Mouse (Mus musculus) liver, embryonic 11.5 days (tissue): ENCODE measurements around the gene Commd7. TPM values are rescaled to one million over a fixed set of nuclear protein-coding genes. Genes with fewer than 3 reads are reported as not detected.

ENCODE experiments used
- ATAC-seq: fragments of 200-750 bp; cut with Nextera tagmentation; replicated peaks from 2 replicates; pipeline ENCODE4 v1.8.0; 2017; ENCODE audit warnings: moderate number of reproducible peaks, mild to moderate bottlenecking, moderate TSS enrichment, moderate library complexity; ENCODE audit not compliant: low FRiP score
- DNase-seq: peaks from one replicate; pipeline ENCODE4 v3.0.0-alpha.2; 2017; ENCODE audit warnings: low spot score
- H3K27ac ChIP-seq: fragments of 300-500 bp; sonication (generic); 2 replicates; pipeline ENCODE4 v1.5.1; 2014; ENCODE audit warnings: mild to moderate bottlenecking, low read depth, low read length, control low read depth
- H3K27me3 ChIP-seq: fragments of 300-500 bp; sonication (generic); replicated peaks from 2 replicates; pipeline ENCODE4 v1.6.1; 2014; ENCODE audit warnings: low read length, mixed read lengths; ENCODE audit not compliant: control insufficient read depth, insufficient read depth
- H3K36me3 ChIP-seq: fragments of 300-500 bp; sonication (generic); 2 replicates; pipeline ENCODE4 v1.6.1; 2014; ENCODE audit warnings: mild to moderate bottlenecking, low read length, moderate library complexity, mixed read lengths; ENCODE audit not compliant: control insufficient read depth, insufficient read depth
- H3K4me1 ChIP-seq: fragments of 300-500 bp; sonication (generic); replicated peaks from 2 replicates; pipeline ENCODE4 v1.6.1; 2014; ENCODE audit warnings: low read length, mixed read lengths; ENCODE audit not compliant: control insufficient read depth, insufficient read depth
- H3K4me2 ChIP-seq: fragments of 300-500 bp; sonication (generic); 2 replicates; pipeline ENCODE4 v1.6.1; 2014; ENCODE audit warnings: mild to moderate bottlenecking, control low read depth, moderate library complexity
- H3K4me3 ChIP-seq: fragments of 300-500 bp; sonication (generic); 2 replicates; pipeline ENCODE4 v1.5.1; 2014; ENCODE audit warnings: low read depth, low read length, control low read depth
- H3K9ac ChIP-seq: fragments of 300-500 bp; sonication (generic); 2 replicates; pipeline ENCODE4 v1.6.1; 2014; ENCODE audit warnings: low read depth, low read length, control low read depth
- H3K9me3 ChIP-seq: fragments of 300-500 bp; sonication (generic); 2 replicates; pipeline ENCODE4 v1.6.1; 2016; ENCODE audit warnings: low read length, inconsistent platforms, mixed read lengths; ENCODE audit not compliant: control insufficient read depth
- WGBS: fragments of 180-500 bp; shearing (Covaris S2); extraction: QIAGEN DNeasy Blood & Tissue Kit; methylation state at CpG from one replicate; pipeline ENCODE4 v1.1.7; 2014; 5-methylcytosine and 5-hydroxymethylcytosine counted together
- polyA plus RNA-seq: library from polyadenylated mRNA; unstranded; fragments of >200 nt; fragmentation: Nextera tagmentation; extraction: Ambion mirVana; gene quantifications from 2 replicates; pipeline ENCODE4 v1.2.1, GENCODE M21; 2014

Commd7 gene
- polyA plus RNA-seq, 1 experiment from 2014 or later: 65.1 TPM

DNA sequence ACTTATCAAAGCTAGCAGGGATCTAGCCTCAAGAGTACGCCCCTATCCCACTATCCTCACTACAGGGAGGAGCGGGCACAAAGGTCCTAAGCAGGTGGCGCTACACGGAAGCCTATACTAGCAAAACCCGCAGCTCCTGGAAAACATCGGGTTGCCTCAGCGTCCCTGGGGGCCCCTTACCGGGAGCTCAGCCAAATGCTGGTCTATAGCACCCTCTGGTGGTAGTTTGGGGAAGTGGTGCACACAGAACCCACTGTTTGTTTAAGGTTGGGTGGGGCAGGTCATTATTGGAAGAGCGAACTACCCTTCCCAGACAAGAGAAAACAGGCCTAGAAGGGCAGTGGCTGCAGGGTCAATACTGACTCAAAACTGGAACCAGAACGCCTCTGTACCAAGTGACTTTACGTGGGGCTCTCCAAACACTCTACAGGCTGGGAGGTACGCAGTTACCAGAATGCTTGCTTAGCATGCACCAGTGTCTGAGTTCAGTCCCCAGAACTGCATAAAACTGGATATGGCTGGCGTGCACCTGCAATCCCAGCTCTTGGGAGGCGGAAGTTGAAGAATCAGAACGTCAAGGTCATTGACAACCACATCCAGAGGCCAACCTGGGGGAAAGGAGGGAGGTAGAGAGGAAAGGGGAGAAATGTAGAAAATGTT is 45.9 kb downstream of the Commd7 start:
- Histone ChIP-seq H3K9ac (peak overlapping the region; percentile 6; the same call in 1 of the 2 replicates), H3K9me3 (no peaks in the 10 kb centered on the region), H3K27ac (no peak overlapping the region), H3K4me3 (no peak overlapping the region), H3K4me2 (peak overlapping the region; percentile 54), H3K27me3 (no peaks in the 10 kb centered on the region), H3K36me3 (no peaks in the 10 kb centered on the region), H3K4me1 (peaks cover 38% of the 10 kb centered on the region)
- 12% methylated on average over 15 of the region's 15 CpGs for WGBS
- DNase-seq (peak; percentile 85), ATAC-seq (peak; percentile 48)

DNA sequence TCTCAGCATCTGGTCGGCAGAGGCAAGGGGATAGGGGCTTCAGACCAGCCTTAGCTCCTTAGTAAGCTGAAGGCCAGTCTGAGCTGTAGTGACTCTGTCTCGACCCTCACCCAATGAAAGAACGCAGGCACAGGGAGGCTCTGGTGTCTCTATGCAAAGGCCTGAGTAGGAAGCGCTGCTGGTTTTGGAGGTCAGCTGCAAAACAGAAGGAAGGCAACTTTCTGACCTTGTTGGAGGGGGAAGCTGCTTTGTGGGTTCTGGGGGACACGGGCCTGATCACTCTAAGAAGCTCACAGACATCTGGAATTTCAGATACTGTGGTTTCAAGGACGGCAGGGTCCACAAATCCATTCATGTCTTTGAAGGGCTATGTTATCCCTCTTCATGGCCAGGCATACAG is 46.6 kb downstream of the Commd7 start:
- H3K4me2 ChIP-seq: peak overlapping the region; percentile 54
- no peak for DNase-seq
- H3K36me3 ChIP-seq: no peaks in the 10 kb centered on the region
- H3K9ac ChIP-seq: peak overlapping the region; percentile 6; the same call in 1 of the 2 replicates
- peaks cover 43% of the 10 kb centered on the region for H3K4me1 ChIP-seq
- no peak overlapping the region for H3K4me3 ChIP-seq
- no peak overlapping the region for H3K27ac ChIP-seq
- WGBS: 50% methylated on average over 6 of the region's 6 CpGs
- no peaks in the 10 kb centered on the region for H3K9me3 ChIP-seq
- ATAC-seq: no peak
- H3K27me3 ChIP-seq: no peaks in the 10 kb centered on the region

GRCm38 (mm10) chr2:153584396-153584795 is 48.2 kb downstream of the Commd7 start:
- peak overlapping the region; percentile 90 for H3K27ac ChIP-seq
- H3K36me3 ChIP-seq: no peaks in the 10 kb centered on the region
- DNase-seq: no peak
- no peak overlapping the region for H3K4me3 ChIP-seq
- H3K9ac ChIP-seq: peak overlapping the region; percentile 34; the same call in 1 of the 2 replicates
- no peak for ATAC-seq
- peaks cover 44% of the 10 kb centered on the region for H3K4me1 ChIP-seq
- no peaks in the 10 kb centered on the region for H3K27me3 ChIP-seq
- H3K9me3 ChIP-seq: no peaks in the 10 kb centered on the region
- 72% methylated on average over 4 of the region's 4 CpGs for WGBS
- H3K4me2 ChIP-seq: no peak overlapping the region

GRCm38 (mm10) chr2:153583641-153584049 is 48.9 kb downstream of the Commd7 start:
- H3K4me2 ChIP-seq: peak overlapping the region; percentile 60

GRCm38 (mm10) chr2:153582876-153583585 is 49.5 kb downstream of the Commd7 start:
- Histone ChIP-seq H3K4me2 (peak overlapping the region; percentile 60), H3K4me3 (peak overlapping the region; percentile 13), H3K27me3 (no peaks in the 10 kb centered on the region), H3K9ac (peak overlapping the region; percentile 64), H3K9me3 (no peaks in the 10 kb centered on the region), H3K36me3 (no peaks in the 10 kb centered on the region), H3K27ac (peak overlapping the region; percentile 90), H3K4me1 (peaks cover 44% of the 10 kb centered on the region)
- WGBS: 25% methylated on average over 15 of the region's 15 CpGs
- ATAC-seq: peak; percentile 59
- no peak for DNase-seq

More at GRCm38 (mm10) chr2:153583641-153584049, 48.9 kb downstream of the Commd7 start:
- Histone ChIP-seq H3K9ac (peak overlapping the region; percentile 64), H3K9me3 (no peaks in the 10 kb centered on the region), H3K36me3 (no peaks in the 10 kb centered on the region), H3K4me3 (peak overlapping the region; percentile 13), H3K4me1 (peaks cover 44% of the 10 kb centered on the region), H3K27ac (peak overlapping the region; percentile 90), H3K27me3 (no peaks in the 10 kb centered on the region)
- WGBS: 23% methylated on average over 14 of the region's 14 CpGs
- ATAC-seq (peak; percentile 92), DNase-seq (peak; percentile 83)

- WGBS: 79% methylated on average over 7 of the region's 7 CpGs
- Histone ChIP-seq H3K9me3 (no peaks in the 10 kb centered on the region), H3K9ac (no peak overlapping the region), H3K27me3 (no peaks in the 10 kb centered on the region), H3K4me1 (peaks cover 51% of the 10 kb centered on the region), H3K27ac (peak overlapping the region; percentile 32; the same call in 1 of the 2 replicates), H3K4me2 (no peak overlapping the region), H3K4me3 (no peak overlapping the region), H3K36me3 (no peaks in the 10 kb centered on the region)
- no peak for ATAC-seq
- DNase-seq: no peak
Measured at GRCm38 (mm10) chr2:153581416-153581815, 51.2 kb downstream of the Commd7 start.

GRCm38 (mm10) chr2:153580458-153580985 is 52.1 kb downstream of the Commd7 start:
- DNase-seq (no peak), ATAC-seq (no peak)
- Histone ChIP-seq H3K9ac (no peak overlapping the region), H3K4me1 (peaks cover 50% of the 10 kb centered on the region), H3K4me3 (no peak overlapping the region), H3K36me3 (no peaks in the 10 kb centered on the region), H3K27ac (peak overlapping the region; percentile 30; the same call in 1 of the 2 replicates), H3K9me3 (no peaks in the 10 kb centered on the region), H3K4me2 (no peak overlapping the region), H3K27me3 (no peaks in the 10 kb centered on the region)
- 60% methylated on average over 4 of the region's 4 CpGs for WGBS

DNA sequence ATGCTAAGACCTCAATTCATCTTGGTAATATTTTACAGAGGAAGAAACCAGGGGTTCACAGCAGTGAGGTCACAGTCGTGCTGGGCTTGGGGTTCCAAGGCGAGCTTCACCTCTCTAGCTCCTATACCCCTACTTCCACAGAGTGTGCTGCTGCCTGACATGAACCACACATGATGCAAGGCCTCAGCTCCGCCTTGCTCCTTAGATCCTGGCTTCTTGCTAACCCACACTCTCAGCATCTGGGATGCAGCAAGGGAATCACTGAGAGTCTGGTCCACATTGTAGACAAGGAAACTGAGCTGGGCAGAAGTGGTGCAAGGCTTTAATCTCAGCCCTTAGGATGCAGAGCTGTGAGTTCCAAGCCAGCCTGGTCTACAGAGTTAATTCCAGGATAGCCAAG is 52.5 kb downstream of the Commd7 start:
- no peak overlapping the region for H3K4me3 ChIP-seq
- no peak overlapping the region for H3K9ac ChIP-seq
- H3K9me3 ChIP-seq: no peaks in the 10 kb centered on the region
- WGBS: 87% methylated on average over 3 of the region's 3 CpGs
- no peak overlapping the region for H3K27ac ChIP-seq
- H3K36me3 ChIP-seq: no peaks in the 10 kb centered on the region
- no peak for ATAC-seq
- DNase-seq: no peak
- no peak overlapping the region for H3K4me2 ChIP-seq
- no peaks in the 10 kb centered on the region for H3K27me3 ChIP-seq
- H3K4me1 ChIP-seq: peaks cover 53% of the 10 kb centered on the region
